Mouse (Mus musculus) liver, adult 2 months (tissue): Measurements from ENCODE around the gene Ackr2. TPM values are rescaled to one million over a fixed set of nuclear protein-coding genes. Genes with fewer than 3 reads are reported as not detected.

Experiments used
- DNase-seq: peaks from one replicate; pipeline ENCODE4 v3.0.0-alpha.2; 2011; ENCODE audit warnings: low read depth, low spot score; ENCODE audit errors: extremely low read depth
- H3K27ac ChIP-seq: fragments of 200-500 bp; replicated peaks from 2 replicates; pipeline ENCODE4 v1.5.1; 2012; ENCODE audit warnings: low read depth, mild to moderate bottlenecking, control low read depth, inconsistent platforms, low read length; ENCODE audit not compliant: insufficient read depth
- H3K27me3 ChIP-seq: fragments of 200-500 bp; 2 replicates; pipeline ENCODE4 v1.6.1; 2012; ENCODE audit warnings: mild to moderate bottlenecking, moderate library complexity, low read length, inconsistent platforms; ENCODE audit not compliant: control insufficient read depth, insufficient read depth
- H3K36me3 ChIP-seq: fragments of 200-500 bp; 2 replicates; pipeline ENCODE4 v1.6.1; 2012; ENCODE audit warnings: low read length, inconsistent platforms; ENCODE audit not compliant: control insufficient read depth, insufficient read depth
- H3K4me1 ChIP-seq: fragments of 200-500 bp; 2 replicates; pipeline ENCODE4 v1.6.1; 2011; ENCODE audit warnings: low read length; ENCODE audit not compliant: control insufficient read depth, insufficient read depth
- H3K4me3 ChIP-seq: fragments of 200-500 bp; 2 replicates; pipeline ENCODE4 v1.5.1; 2011; ENCODE audit warnings: low read depth, mild to moderate bottlenecking, control low read depth, low read length, moderate library complexity; ENCODE audit not compliant: insufficient read depth
- H3K79me2 ChIP-seq: fragments of 200-500 bp; 2 replicates; pipeline ENCODE4 v1.6.1; 2012; ENCODE audit warnings: inconsistent platforms, mild to moderate bottlenecking, low read length, moderate library complexity; ENCODE audit not compliant: control insufficient read depth, insufficient read depth
- H3K9ac ChIP-seq: fragments of 200-500 bp; 2 replicates; pipeline ENCODE4 v1.6.1; 2012; ENCODE audit warnings: low read depth, mild to moderate bottlenecking, control low read depth, inconsistent platforms, low read length
- CTCF ChIP-seq: fragments of 200-500 bp; IDR thresholded peaks from 2 replicates; pipeline ENCODE4 v1.5.1; 2011; ENCODE audit warnings: low read depth, low read length, control low read depth
- POLR2A ChIP-seq: fragments of 200-500 bp; IDR thresholded peaks from 2 replicates; pipeline ENCODE4 v1.6.1; 2011; ENCODE audit warnings: low read length, control low read depth; ENCODE audit not compliant: insufficient read depth; ENCODE audit errors: extremely low read depth
- WGBS: fragments of 180-500 bp; shearing (Covaris S2); methylation state at CpG from one replicate; pipeline ENCODE4 v1.1.7; 2018; 5-methylcytosine and 5-hydroxymethylcytosine counted together
- polyA plus RNA-seq: library from polyadenylated mRNA; depleted of rRNA; stranded (reverse); fragments of >200 nt; gene quantifications from 2 replicates; pipeline ENCODE4 v1.2.3, GENCODE M21; 2012
- total RNA-seq: library from RNA; depleted of rRNA; stranded (reverse); fragments of >200 nt; gene quantifications from 2 replicates; pipeline ENCODE4 v1.2.3, GENCODE M21; 2014

Ackr2 gene
- total and polyA plus RNA-seq, 2 experiments: 2.3 to 2.4 TPM

DNA sequence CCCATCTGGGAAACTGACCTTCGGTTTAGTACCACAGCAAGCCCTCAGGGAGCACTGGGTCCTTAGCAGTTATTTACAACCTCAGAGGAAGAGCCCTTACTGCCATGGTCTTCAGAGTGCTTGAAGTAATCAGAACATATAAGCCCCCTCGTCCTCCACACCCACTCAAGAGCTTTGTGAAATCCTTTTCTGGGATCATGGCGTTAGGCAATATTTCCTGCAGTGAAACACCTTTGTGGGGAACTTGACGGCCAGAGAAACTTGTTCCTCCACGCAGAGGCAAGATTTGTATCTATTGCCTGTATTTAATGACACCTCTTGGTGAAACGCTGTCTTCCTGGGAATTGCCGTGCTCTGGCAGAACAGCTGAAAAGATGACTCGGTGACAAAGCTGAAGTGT, 27.8 kb downstream of the Ackr2 start:
- Histone ChIP-seq H3K79me2 (no peaks in the 10 kb centered on the region), H3K27ac (peak overlapping the region; percentile 84), H3K36me3 (no peaks in the 10 kb centered on the region), H3K4me3 (no peak overlapping the region), H3K27me3 (no peaks in the 10 kb centered on the region), H3K4me1 (peaks cover 27% of the 10 kb centered on the region), H3K9ac (peak overlapping the region; percentile 14; the same call in 1 of the 2 replicates)
- WGBS: 68% methylated on average over 8 of the region's 8 CpGs
- TF ChIP-seq POLR2A: no peak
- TF ChIP-seq CTCF: no peak
- DNase-seq: no peak

DNA sequence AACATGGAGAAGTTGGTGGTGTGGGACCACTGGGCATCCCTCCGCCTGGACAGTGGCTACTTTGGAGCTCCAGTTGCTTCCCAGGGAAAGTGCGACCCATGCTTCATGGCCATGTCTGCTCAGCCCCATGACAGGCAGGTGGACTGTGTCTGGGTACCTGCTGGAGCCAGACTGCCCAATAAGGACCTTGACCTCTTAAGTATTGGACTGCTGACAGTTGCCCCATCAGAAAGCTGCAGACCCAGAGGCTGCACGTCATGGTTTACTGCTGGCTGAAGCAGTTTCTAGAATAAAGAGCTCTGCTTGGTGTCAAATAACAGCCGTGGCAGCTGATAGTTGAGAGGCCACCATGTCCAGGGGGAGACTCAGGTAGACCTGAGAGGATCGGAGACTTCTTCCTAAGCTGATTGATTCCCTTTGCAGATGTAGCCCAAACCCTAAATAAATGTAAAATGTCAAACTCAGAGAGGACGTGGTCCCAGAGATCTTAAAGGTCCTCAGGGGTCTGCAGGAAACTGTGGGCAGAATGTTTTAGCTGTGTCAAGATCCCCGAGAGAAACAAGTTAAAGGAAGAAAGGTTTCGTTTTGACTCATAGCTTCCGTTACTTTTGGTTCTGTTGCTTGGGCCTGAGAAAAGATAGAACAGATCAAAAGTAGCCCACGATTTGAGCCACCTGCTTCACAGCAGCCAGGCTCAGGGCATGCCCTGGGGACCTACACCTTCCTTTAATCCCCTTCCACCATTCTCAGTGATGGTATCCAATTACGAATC, 28.7 kb downstream of the Ackr2 start:
- peak overlapping the region; percentile 84 for H3K27ac ChIP-seq
- DNase-seq: peak; percentile 95

DNA sequence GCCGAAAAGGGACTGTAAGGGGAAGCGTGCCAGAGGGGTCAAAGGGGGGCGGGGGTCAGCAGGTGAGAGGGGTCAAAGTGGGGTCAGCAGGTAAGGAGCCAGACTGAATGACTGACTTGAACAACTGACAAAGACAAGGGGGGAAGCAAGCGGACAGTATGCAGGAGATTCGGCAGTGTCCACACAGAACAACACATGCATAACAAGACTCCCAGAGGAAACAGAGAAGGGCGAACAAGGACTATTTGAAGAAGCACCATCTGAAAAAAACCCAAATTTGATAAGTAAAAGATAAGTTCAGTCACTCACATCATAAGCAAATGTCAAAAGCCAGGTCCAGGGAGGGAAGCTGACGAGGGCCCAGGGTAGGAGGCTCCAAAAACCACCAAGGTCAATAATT, 29.6 kb downstream of the Ackr2 start:
- no peak for DNase-seq
- H3K27ac ChIP-seq: no peak overlapping the region
- H3K79me2 ChIP-seq: no peaks in the 10 kb centered on the region
- no peak for TF ChIP-seq CTCF
- TF ChIP-seq POLR2A: no peak
- H3K9ac ChIP-seq: no peak overlapping the region
- no peaks in the 10 kb centered on the region for H3K36me3 ChIP-seq
- H3K27me3 ChIP-seq: no peaks in the 10 kb centered on the region
- H3K4me1 ChIP-seq: peaks cover 25% of the 10 kb centered on the region
- no peak overlapping the region for H3K4me3 ChIP-seq
- 72% methylated on average over 7 of the region's 7 CpGs for WGBS

More for the DNA sequence above, 28.7 kb downstream of the Ackr2 start:
- 38% methylated on average over 11 of the region's 11 CpGs for WGBS
- Histone ChIP-seq H3K27me3 (no peaks in the 10 kb centered on the region), H3K4me1 (peaks cover 27% of the 10 kb centered on the region), H3K4me3 (no peak overlapping the region), H3K9ac (peak overlapping the region; percentile 37), H3K79me2 (no peaks in the 10 kb centered on the region), H3K36me3 (no peaks in the 10 kb centered on the region)
- TF ChIP-seq CTCF: no peak
- 0 out of 2 replicates have a peak, but pooled peaks have one; percentile 19 for TF ChIP-seq POLR2A

DNA sequence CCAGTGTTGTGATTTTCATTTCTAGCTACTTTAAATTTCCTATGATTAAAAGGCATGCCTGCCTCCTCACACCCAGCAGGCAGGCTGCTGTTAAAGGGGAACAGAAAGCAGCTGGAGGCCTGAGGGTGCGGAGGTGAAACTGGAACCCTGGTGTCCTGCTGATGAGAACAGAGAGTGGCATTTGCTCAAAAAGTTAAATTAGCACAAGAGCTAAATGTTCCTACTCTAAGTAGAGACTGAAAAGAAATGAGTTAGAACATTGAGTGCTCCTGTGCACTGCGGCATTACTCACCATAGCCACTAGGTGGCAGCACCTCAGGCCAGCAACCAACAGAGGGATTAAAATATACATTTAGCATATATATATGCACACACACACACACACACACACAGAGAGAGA, 30.3 kb downstream of the Ackr2 start:
- H3K4me3 ChIP-seq: no peak overlapping the region; the same call in 1 of the 2 replicates
- TF ChIP-seq POLR2A (no peak), CTCF (peak; percentile 83)

DNA sequence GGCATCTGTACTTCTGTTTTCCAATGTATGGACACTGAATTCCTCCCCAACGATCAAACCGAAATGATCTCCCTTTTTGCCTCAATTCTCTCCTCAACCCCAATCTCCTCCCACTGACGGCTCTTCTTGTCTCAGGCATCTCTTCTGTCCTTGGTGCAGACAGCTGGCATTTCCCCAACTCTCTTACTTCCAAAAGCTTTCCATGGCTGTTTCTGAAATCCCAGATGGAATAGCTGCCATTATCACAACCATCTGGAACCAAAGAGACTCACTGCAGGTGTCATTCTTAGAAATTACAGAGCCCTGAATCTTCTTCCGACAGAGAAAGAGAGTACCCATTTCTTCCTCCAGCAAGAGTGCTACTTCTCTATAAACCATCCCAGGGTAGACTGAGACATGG, 36.7 kb downstream of the Ackr2 start:
- DNase-seq: no peak
- whole genome bisulfite sequencing: 87% methylated on average over 4 of the region's 4 CpGs
- H3K4me1 ChIP-seq: no peaks in the 10 kb centered on the region
- no peak overlapping the region for H3K27ac ChIP-seq
- H3K36me3 ChIP-seq: no peaks in the 10 kb centered on the region; the same call in 1 of the 2 replicates
- no peaks in the 10 kb centered on the region for H3K27me3 ChIP-seq
- H3K9ac ChIP-seq: no peak overlapping the region
- TF ChIP-seq CTCF (no peak), POLR2A (no peak)
- H3K4me3 ChIP-seq: no peak overlapping the region
- H3K79me2 ChIP-seq: no peaks in the 10 kb centered on the region

More for the DNA sequence above, 30.3 kb downstream of the Ackr2 start:
- Histone ChIP-seq H3K27me3 (no peaks in the 10 kb centered on the region), H3K27ac (no peak overlapping the region), H3K79me2 (no peaks in the 10 kb centered on the region), H3K4me1 (peaks cover 23% of the 10 kb centered on the region), H3K36me3 (no peaks in the 10 kb centered on the region), H3K9ac (no peak overlapping the region)
- DNase-seq: peak; percentile 22
- 39% methylated on average over 2 of the region's 2 CpGs for WGBS

DNA sequence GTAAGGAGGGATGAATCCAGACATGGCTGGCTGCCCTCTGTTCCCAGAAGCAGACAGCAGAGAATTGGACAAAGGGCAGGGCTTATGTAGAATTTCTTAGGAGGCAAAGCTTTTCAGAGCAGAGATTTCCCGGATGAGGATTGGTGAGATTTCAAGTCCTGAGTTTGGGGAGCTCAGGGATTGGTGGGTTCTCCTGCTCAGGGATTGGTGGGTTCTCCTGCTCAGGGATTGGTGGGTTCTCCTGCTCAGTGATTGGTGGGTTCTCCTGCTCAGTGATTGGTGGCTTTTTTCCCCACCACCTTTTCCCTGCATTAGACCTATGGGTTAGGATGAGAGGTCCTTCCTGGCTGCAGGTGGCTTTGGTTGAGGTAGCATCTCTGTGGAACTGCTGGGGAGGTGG, 38.8 kb downstream of the Ackr2 start:
- TF ChIP-seq CTCF: no peak
- no peak for TF ChIP-seq POLR2A
- Histone ChIP-seq H3K79me2 (no peaks in the 10 kb centered on the region), H3K27ac (no peak overlapping the region), H3K9ac (no peak overlapping the region), H3K27me3 (no peaks in the 10 kb centered on the region), H3K4me1 (peaks cover 3% of the 10 kb centered on the region; the same call in 1 of the 2 replicates), H3K4me3 (no peak overlapping the region), H3K36me3 (no peaks in the 10 kb centered on the region; the same call in 1 of the 2 replicates)
- DNase-seq: no peak
- WGBS: 44% methylated on average over 1 of the region's 1 CpGs
